Mouse (Mus musculus) kidney, embryonic 15.5 days (tissue): ENCODE measurements around the gene Zscan4-ps3. TPM values are rescaled to one million over a fixed set of nuclear protein-coding genes. Genes with fewer than 3 reads are reported as not detected.
"Not testable (repeated sequence)": the region's sequence is repeated elsewhere in the genome, so short reads cannot be mapped to it uniquely, and the experiment has no call there.

Experiments
- ATAC-seq: fragments of 200-750 bp; cut with Nextera tagmentation; replicated peaks from 2 replicates; pipeline ENCODE4 v1.8.0; 2017; ENCODE audit warnings: moderate TSS enrichment; ENCODE audit not compliant: low FRiP score
- H3K27ac ChIP-seq: fragments of 300-500 bp; sonication (generic); 2 replicates; pipeline ENCODE4 v1.5.1; 2015; ENCODE audit warnings: mild to moderate bottlenecking, inconsistent platforms
- H3K27me3 ChIP-seq: fragments of 300-500 bp; sonication (generic); 2 replicates; pipeline ENCODE4 v1.6.1; 2015; ENCODE audit warnings: inconsistent platforms
- H3K36me3 ChIP-seq: fragments of 300-500 bp; sonication (generic); 2 replicates; pipeline ENCODE4 v1.6.1; 2015; ENCODE audit warnings: inconsistent platforms
- H3K4me1 ChIP-seq: fragments of 300-500 bp; sonication (generic); 2 replicates; pipeline ENCODE4 v1.6.1; 2015; ENCODE audit warnings: inconsistent platforms
- H3K4me2 ChIP-seq: fragments of 300-500 bp; sonication (generic); 2 replicates; pipeline ENCODE4 v1.6.1; 2015; ENCODE audit warnings: moderate library complexity, mild to moderate bottlenecking, inconsistent platforms
- H3K4me3 ChIP-seq: fragments of 300-500 bp; sonication (generic); replicated peaks from 2 replicates; pipeline ENCODE4 v1.5.1; 2015; ENCODE audit warnings: mild to moderate bottlenecking, inconsistent platforms
- H3K9ac ChIP-seq: fragments of 300-500 bp; sonication (generic); 2 replicates; pipeline ENCODE4 v1.6.1; 2015; ENCODE audit warnings: mild to moderate bottlenecking, inconsistent platforms
- H3K9me3 ChIP-seq: fragments of 300-500 bp; sonication (generic); replicated peaks from 2 replicates; pipeline ENCODE4 v1.6.1; 2016; ENCODE audit warnings: inconsistent platforms
- WGBS: fragments of 180-500 bp; shearing (Covaris S2); methylation state at CpG from one replicate; pipeline ENCODE4 v1.1.7; 2015; ENCODE audit warnings: mixed read lengths; 5-methylcytosine and 5-hydroxymethylcytosine counted together
- polyA plus RNA-seq: library from polyadenylated mRNA; unstranded; fragments of >200 nt; fragmentation: Nextera tagmentation; extraction: Ambion mirVana; gene quantifications from 2 replicates; pipeline ENCODE4 v1.2.1, GENCODE M21; 2015

Zscan4-ps3 gene
- not detected in 2 replicates for polyA plus RNA-seq

DNA sequence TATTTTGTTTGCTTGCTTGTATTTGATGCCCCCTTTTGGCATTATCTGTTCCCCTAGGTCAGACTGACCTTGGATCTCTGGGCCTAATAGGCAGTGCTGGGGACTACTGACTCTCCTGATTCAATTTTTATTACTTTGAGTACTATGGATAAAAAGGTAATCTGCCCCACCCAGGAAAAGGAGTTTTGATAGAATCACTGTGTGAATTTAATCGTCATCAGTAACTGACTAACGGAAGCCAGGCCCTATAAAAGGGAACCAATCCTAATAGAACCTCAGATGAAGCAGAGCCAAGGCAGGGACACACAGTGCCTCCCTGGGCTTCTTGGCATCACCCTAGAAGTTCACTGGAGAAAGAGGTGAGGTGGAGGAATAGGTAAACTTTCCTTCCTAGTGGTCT, at the start of gene Zscan4-ps3:
Zscan4-ps3 (plus strand) TSS at position 301 of the 400 bp plus-strand sequence.
- not testable (repeated sequence) for H3K4me1 ChIP-seq, H3K9ac ChIP-seq, ATAC-seq, H3K27me3 ChIP-seq, H3K27ac ChIP-seq, H3K9me3 ChIP-seq, H3K4me3 ChIP-seq, H3K36me3 ChIP-seq, H3K4me2 ChIP-seq
- 83% methylated on average over 2 of the region's 2 CpGs for WGBS

- WGBS, result 9% methylated on average over 8 of the region's 8 CpGs
- not testable (repeated sequence) for ATAC-seq, H3K9me3 ChIP-seq, H3K4me3 ChIP-seq, H3K4me1 ChIP-seq, H3K9ac ChIP-seq, H3K4me2 ChIP-seq, H3K27ac ChIP-seq, H3K36me3 ChIP-seq, H3K27me3 ChIP-seq
These were observed 8.0 kb downstream of the Zscan4-ps3 start for GRCm38 (mm10) chr7:11617082-11617481.

Other genes starting within 250 kb of the Zscan4-ps3 start
- gene Zscan4f, start 211.4 kb upstream of the Zscan4-ps3 start, polyA plus RNA-seq, result not detected in 2 replicates
- not detected in 2 replicates for gene Zscan4-ps2, start 95.0 kb upstream of the Zscan4-ps3 start, polyA plus RNA-seq
- gene Vmn1r72, start 70.8 kb downstream of the Zscan4-ps3 start, polyA plus RNA-seq, result not detected in 2 replicates
- gene Vmn1r73, start 121.0 kb downstream of the Zscan4-ps3 start, polyA plus RNA-seq, result not detected in 2 replicates
- gene Vmn1r74, start 224.7 kb downstream of the Zscan4-ps3 start, polyA plus RNA-seq, result not detected in 2 replicates